Mouse (Mus musculus) C2C12 (cell line): Measurements from ENCODE around the gene Reep6. TPM values are rescaled to one million over a fixed set of nuclear protein-coding genes. Genes with fewer than 3 reads are reported as not detected.

ENCODE experiments used
- H3K27me3 ChIP-seq: one replicate; pipeline ENCODE4 v1.6.1; 2011; ENCODE audit not compliant: control insufficient read depth, insufficient read depth, insufficient read length
- H3K36me3 ChIP-seq: one replicate; pipeline ENCODE4 v1.6.1; 2011; ENCODE audit not compliant: control insufficient read depth, insufficient read depth
- H3K4me3 ChIP-seq: one replicate; pipeline ENCODE4 v1.5.1; 2011; ENCODE audit warnings: mild to moderate bottlenecking, control low read depth; ENCODE audit not compliant: poor library complexity, insufficient read depth, severe bottlenecking
- H3K79me2 ChIP-seq: one replicate; pipeline ENCODE4 v1.6.1; 2011; ENCODE audit not compliant: control insufficient read depth, insufficient read depth
- H3K79me3 ChIP-seq: one replicate; pipeline ENCODE4 v1.6.1; 2011; ENCODE audit warnings: low read depth, control low read depth
- H3ac ChIP-seq: one replicate; pipeline ENCODE3; 2011; ENCODE audit warnings: low read depth; ENCODE audit not compliant: control insufficient read depth, insufficient read length
- CEBPB ChIP-seq: IDR thresholded peaks from one replicate; pipeline ENCODE4 v1.6.1; 2011; ENCODE audit warnings: low read depth, mild to moderate bottlenecking, control low read depth, moderate library complexity
- CTCF ChIP-seq: IDR thresholded peaks from one replicate; pipeline ENCODE4 v1.5.1; 2011; ENCODE audit not compliant: control insufficient read depth, insufficient read depth, insufficient read length
- FOSL1 ChIP-seq: IDR thresholded peaks from one replicate; pipeline ENCODE4 v1.8.0; 2011; ENCODE audit warnings: mild to moderate bottlenecking, low read length; ENCODE audit not compliant: poor library complexity, insufficient read depth, severe bottlenecking
- MAX ChIP-seq: IDR thresholded peaks from one replicate; pipeline ENCODE4 v1.6.1; 2011; ENCODE audit warnings: mild to moderate bottlenecking, control low read depth
- MYOD1 ChIP-seq: IDR thresholded peaks from one replicate; pipeline ENCODE4 v1.6.1; 2011; ENCODE audit warnings: low read depth; ENCODE audit not compliant: control insufficient read depth, insufficient read length
- MYOG ChIP-seq: IDR thresholded peaks from one replicate; pipeline ENCODE4 v1.6.1; 2011; ENCODE audit not compliant: control insufficient read depth, insufficient read length; ENCODE audit errors: extremely low read depth
- USF1 ChIP-seq: IDR thresholded peaks from one replicate; pipeline ENCODE4 v1.6.1; 2011; ENCODE audit warnings: low read depth, mild to moderate bottlenecking, control low read depth, moderate library complexity
- polyA plus RNA-seq: library from polyadenylated mRNA; unstranded; fragments of >200 nt; fragmentation: generic; extraction: Trizol; gene quantifications from one replicate; pipeline ENCODE4 v1.2.1, GENCODE M21; 2012; ENCODE audit warnings: missing spikeins

The Reep6 gene
- polyA plus RNA-seq, 1 experiment: 5.9 TPM

GRCm38 (mm10) chr10:80339941-80340750 lies 10.4 kb downstream of the Reep6 start:
- no peaks in the 10 kb centered on the region for H3K79me3 ChIP-seq
- H3K4me3 ChIP-seq: no peak overlapping the region
- H3ac ChIP-seq: no peak overlapping the region
- TF ChIP-seq CTCF: peak; percentile 77
- TF ChIP-seq MAX: no peak
- TF ChIP-seq USF1: peak; percentile 87
- no peaks in the 10 kb centered on the region for H3K79me2 ChIP-seq
- H3K27me3 ChIP-seq: no peaks in the 10 kb centered on the region
- H3K36me3 ChIP-seq: no peaks in the 10 kb centered on the region

- Histone ChIP-seq H3K4me3 (no peak overlapping the region), H3K36me3 (no peaks in the 10 kb centered on the region), H3K79me2 (no peaks in the 10 kb centered on the region), H3K79me3 (no peaks in the 10 kb centered on the region), H3K27me3 (no peaks in the 10 kb centered on the region), H3ac (no peak overlapping the region)
- TF ChIP-seq FOSL1: no peak
These were observed 11.3 kb downstream of the Reep6 start for GRCm38 (mm10) chr10:80341026-80341425.

- Histone ChIP-seq H3K79me3 (no peaks in the 10 kb centered on the region), H3K27me3 (no peaks in the 10 kb centered on the region), H3K36me3 (no peaks in the 10 kb centered on the region), H3K79me2 (no peaks in the 10 kb centered on the region), H3ac (no peak overlapping the region), H3K4me3 (no peak overlapping the region)
- TF ChIP-seq MYOD1 (no peak), MYOG (no peak), MAX (no peak), CEBPB (no peak), USF1 (no peak), CTCF (no peak), FOSL1 (no peak)
These were observed 11.9 kb downstream of the Reep6 start for GRCm38 (mm10) chr10:80341491-80342304.

GRCm38 (mm10) chr10:80342305-80342748 lies 12.6 kb downstream of the Reep6 start:
- no peak overlapping the region for H3K4me3 ChIP-seq
- no peaks in the 10 kb centered on the region for H3K79me3 ChIP-seq
- no peaks in the 10 kb centered on the region for H3K36me3 ChIP-seq
- no peaks in the 10 kb centered on the region for H3K79me2 ChIP-seq
- H3ac ChIP-seq: no peak overlapping the region
- TF ChIP-seq FOSL1 (no peak), MYOD1 (no peak), MAX (no peak), USF1 (no peak), CTCF (no peak), CEBPB (no peak), MYOG (no peak)
- H3K27me3 ChIP-seq: no peaks in the 10 kb centered on the region

- Histone ChIP-seq H3K79me2 (no peaks in the 10 kb centered on the region), H3K79me3 (no peaks in the 10 kb centered on the region), H3K36me3 (no peaks in the 10 kb centered on the region), H3K4me3 (no peak overlapping the region), H3ac (no peak overlapping the region), H3K27me3 (no peaks in the 10 kb centered on the region)
- no peak for TF ChIP-seq USF1
These were observed 13.1 kb downstream of the Reep6 start for GRCm38 (mm10) chr10:80342749-80343424.

GRCm38 (mm10) chr10:80343425-80343895 lies 13.7 kb downstream of the Reep6 start:
- no peaks in the 10 kb centered on the region for H3K79me3 ChIP-seq
- TF ChIP-seq USF1 (no peak), MYOG (no peak), MYOD1 (no peak), CTCF (no peak), FOSL1 (no peak), MAX (no peak), CEBPB (no peak)
- no peak overlapping the region for H3K4me3 ChIP-seq
- H3K27me3 ChIP-seq: no peaks in the 10 kb centered on the region
- H3K79me2 ChIP-seq: no peaks in the 10 kb centered on the region
- H3ac ChIP-seq: no peak overlapping the region
- H3K36me3 ChIP-seq: no peaks in the 10 kb centered on the region
